Mouse (Mus musculus) liver, adult 2 months (tissue): Measurements from ENCODE around the gene Myh9. TPM values are rescaled to one million over a fixed set of nuclear protein-coding genes. Genes with fewer than 3 reads are reported as not detected.
A peak's percentile ranks its signal among the peaks of the same experiment; 100 is the strongest.

Experiments
- DNase-seq: peaks from one replicate; pipeline ENCODE4 v3.0.0-alpha.2; 2011; ENCODE audit warnings: low read depth, low spot score; ENCODE audit errors: extremely low read depth
- H3K27ac ChIP-seq: fragments of 200-500 bp; replicated peaks from 2 replicates; pipeline ENCODE4 v1.5.1; 2012; ENCODE audit warnings: low read depth, mild to moderate bottlenecking, control low read depth, inconsistent platforms, low read length; ENCODE audit not compliant: insufficient read depth
- H3K27me3 ChIP-seq: fragments of 200-500 bp; 2 replicates; pipeline ENCODE4 v1.6.1; 2012; ENCODE audit warnings: mild to moderate bottlenecking, moderate library complexity, low read length, inconsistent platforms; ENCODE audit not compliant: control insufficient read depth, insufficient read depth
- H3K36me3 ChIP-seq: fragments of 200-500 bp; 2 replicates; pipeline ENCODE4 v1.6.1; 2012; ENCODE audit warnings: low read length, inconsistent platforms; ENCODE audit not compliant: control insufficient read depth, insufficient read depth
- H3K4me1 ChIP-seq: fragments of 200-500 bp; 2 replicates; pipeline ENCODE4 v1.6.1; 2011; ENCODE audit warnings: low read length; ENCODE audit not compliant: control insufficient read depth, insufficient read depth
- H3K4me3 ChIP-seq: fragments of 200-500 bp; 2 replicates; pipeline ENCODE4 v1.5.1; 2011; ENCODE audit warnings: low read depth, mild to moderate bottlenecking, control low read depth, low read length, moderate library complexity; ENCODE audit not compliant: insufficient read depth
- H3K79me2 ChIP-seq: fragments of 200-500 bp; 2 replicates; pipeline ENCODE4 v1.6.1; 2012; ENCODE audit warnings: inconsistent platforms, mild to moderate bottlenecking, low read length, moderate library complexity; ENCODE audit not compliant: control insufficient read depth, insufficient read depth
- H3K9ac ChIP-seq: fragments of 200-500 bp; 2 replicates; pipeline ENCODE4 v1.6.1; 2012; ENCODE audit warnings: low read depth, mild to moderate bottlenecking, control low read depth, inconsistent platforms, low read length
- CTCF ChIP-seq: fragments of 200-500 bp; IDR thresholded peaks from 2 replicates; pipeline ENCODE4 v1.5.1; 2011; ENCODE audit warnings: low read depth, low read length, control low read depth
- POLR2A ChIP-seq: fragments of 200-500 bp; IDR thresholded peaks from 2 replicates; pipeline ENCODE4 v1.6.1; 2011; ENCODE audit warnings: low read length, control low read depth; ENCODE audit not compliant: insufficient read depth; ENCODE audit errors: extremely low read depth
- WGBS: fragments of 180-500 bp; shearing (Covaris S2); methylation state at CpG from one replicate; pipeline ENCODE4 v1.1.7; 2018; 5-methylcytosine and 5-hydroxymethylcytosine counted together
- polyA plus RNA-seq: library from polyadenylated mRNA; depleted of rRNA; stranded (reverse); fragments of >200 nt; gene quantifications from 2 replicates; pipeline ENCODE4 v1.2.3, GENCODE M21; 2012
- total RNA-seq: library from RNA; depleted of rRNA; stranded (reverse); fragments of >200 nt; gene quantifications from 2 replicates; pipeline ENCODE4 v1.2.3, GENCODE M21; 2014

Gene Myh9
- total and polyA plus RNA-seq, 2 experiments = 24.1 to 54.4 TPM

GRCm38 (mm10) chr15:77784039-77784824, 57.7 kb downstream of the Myh9 start:
- DNase-seq = no peak
- no peak overlapping the region for H3K9ac ChIP-seq
- H3K27me3 ChIP-seq = no peaks in the 10 kb centered on the region
- H3K27ac ChIP-seq = no peak overlapping the region
- H3K4me1 ChIP-seq = no peaks in the 10 kb centered on the region
- H3K36me3 ChIP-seq = peaks cover 64% of the 10 kb centered on the region
- WGBS = 82% methylated on average over 22 of the region's 22 CpGs
- TF ChIP-seq CTCF = no peak
- no peak for TF ChIP-seq POLR2A
- H3K4me3 ChIP-seq = no peak overlapping the region
- peaks cover 5% of the 10 kb centered on the region; the same call in 1 of the 2 replicates for H3K79me2 ChIP-seq

GRCm38 (mm10) chr15:77782449-77783014, 59.4 kb downstream of the Myh9 start:
- Histone ChIP-seq H3K36me3 (peaks cover 68% of the 10 kb centered on the region), H3K27ac (no peak overlapping the region), H3K9ac (no peak overlapping the region), H3K4me3 (no peak overlapping the region), H3K79me2 (peaks cover 5% of the 10 kb centered on the region; the same call in 1 of the 2 replicates), H3K27me3 (no peaks in the 10 kb centered on the region), H3K4me1 (no peaks in the 10 kb centered on the region)
- DNase-seq = peak; percentile 37
- TF ChIP-seq CTCF (peak; percentile 54), POLR2A (no peak)
- WGBS = 77% methylated on average over 11 of the region's 11 CpGs

DNA sequence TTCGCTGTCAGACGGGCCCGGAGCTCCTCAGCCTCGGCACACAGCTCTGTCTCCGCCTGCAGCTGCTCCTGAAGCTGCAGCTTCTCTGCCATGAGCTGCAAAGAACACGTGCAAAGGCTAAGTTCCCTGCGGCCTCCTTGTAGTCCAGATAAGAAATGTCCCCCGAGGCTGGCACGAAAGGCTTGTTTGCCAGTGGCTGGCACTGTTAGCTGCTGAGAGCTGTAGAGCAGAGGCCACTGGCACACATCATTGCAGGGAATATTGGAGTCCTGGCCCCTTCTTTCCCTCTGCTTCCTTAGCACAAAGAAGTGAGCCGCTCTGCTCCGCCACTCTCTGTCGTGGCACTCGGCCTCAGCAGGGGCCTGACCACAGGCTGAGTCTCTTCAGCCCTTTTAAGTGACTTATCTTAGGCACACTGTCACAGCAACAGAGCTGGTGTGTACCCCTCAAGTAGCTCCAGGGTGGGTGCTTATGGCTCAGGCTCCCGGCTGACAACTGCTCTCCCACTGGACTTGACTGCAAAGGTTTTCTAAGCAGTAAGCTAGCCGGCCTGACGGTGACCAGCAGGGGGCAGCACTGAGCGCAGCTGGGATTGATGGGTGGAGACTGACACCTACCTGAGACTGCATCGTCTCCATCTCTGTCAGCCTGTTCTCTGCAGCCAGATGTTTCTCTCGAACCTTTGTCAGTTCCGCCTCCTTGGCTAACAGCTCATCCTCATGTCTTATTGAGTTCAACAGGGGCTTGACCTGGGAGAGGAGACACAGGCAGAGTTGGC, 66.6 kb downstream of the Myh9 start:
- Histone ChIP-seq H3K27me3 (no peaks in the 10 kb centered on the region), H3K4me3 (no peak overlapping the region), H3K4me1 (no peaks in the 10 kb centered on the region; the same call in 1 of the 2 replicates), H3K9ac (no peak overlapping the region), H3K27ac (no peak overlapping the region), H3K79me2 (no peaks in the 10 kb centered on the region), H3K36me3 (peaks cover 54% of the 10 kb centered on the region)
- peak; percentile 98 for TF ChIP-seq CTCF
- TF ChIP-seq POLR2A = no peak
- DNase-seq = peak; percentile 48
- WGBS = 72% methylated on average over 20 of the region's 20 CpGs

DNA sequence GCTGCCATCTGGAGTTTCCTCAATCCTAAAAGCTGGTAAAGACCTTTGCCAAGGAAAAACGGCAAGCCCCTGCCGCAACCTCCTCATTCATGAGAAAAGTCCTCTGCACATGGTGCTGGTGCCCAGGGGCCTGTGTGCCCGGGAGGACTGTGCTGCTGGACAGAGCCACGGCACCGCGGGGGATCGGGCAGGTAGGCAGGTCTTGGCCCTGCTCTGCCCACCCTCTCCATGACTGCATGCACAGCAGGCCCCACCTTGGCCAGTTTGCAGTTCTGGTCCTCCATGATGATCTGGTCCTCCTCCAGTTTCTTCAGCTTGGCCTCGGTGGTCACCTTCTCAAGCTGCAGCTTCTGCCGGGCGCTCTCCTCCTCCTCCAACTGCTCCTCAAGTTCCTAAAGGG, 67.7 kb downstream of the Myh9 start:
- no peak overlapping the region for H3K27ac ChIP-seq
- no peak overlapping the region for H3K4me3 ChIP-seq

DNA sequence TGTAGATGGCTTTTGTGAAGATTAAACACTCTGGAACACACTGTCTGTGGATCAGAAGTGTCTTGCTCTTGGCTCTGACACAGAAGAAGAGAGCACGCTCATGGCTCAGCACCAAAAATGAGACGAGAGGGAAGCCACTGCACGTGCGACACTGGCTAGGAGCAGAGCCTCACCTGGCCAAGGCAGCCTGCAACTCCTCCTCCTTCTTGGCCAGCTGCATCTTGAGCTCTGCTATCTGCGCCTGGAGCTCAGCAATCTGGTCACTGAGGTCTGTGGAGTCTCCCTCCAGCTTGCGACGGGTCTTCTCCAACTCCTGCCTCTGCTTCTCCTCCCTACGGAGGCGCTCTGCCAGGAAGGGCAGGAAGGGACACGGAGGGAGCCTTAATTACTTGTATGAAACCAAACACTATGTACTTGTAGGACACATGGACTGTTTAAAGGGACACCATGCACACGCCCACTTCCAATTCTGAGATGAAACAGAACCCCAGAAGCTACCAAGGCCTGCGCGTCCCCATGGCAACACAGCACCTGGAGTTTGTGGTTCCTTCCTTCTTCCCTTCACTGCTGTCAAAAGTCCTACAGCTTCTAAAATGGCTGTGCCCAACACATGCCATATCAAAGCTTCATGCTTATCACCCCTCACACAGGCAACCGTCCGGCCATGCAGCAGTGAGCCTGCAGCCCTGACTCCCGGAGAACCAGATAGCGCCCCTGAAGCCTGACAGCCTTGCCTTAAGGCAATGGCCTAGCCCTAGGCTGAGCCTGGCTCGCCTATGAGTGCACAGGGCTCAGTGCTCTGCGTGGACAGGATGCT, 68.7 kb downstream of the Myh9 start:
- Histone ChIP-seq H3K4me3 (no peak overlapping the region), H3K4me1 (no peaks in the 10 kb centered on the region; the same call in 1 of the 2 replicates), H3K79me2 (no peaks in the 10 kb centered on the region), H3K9ac (no peak overlapping the region), H3K27me3 (no peaks in the 10 kb centered on the region), H3K27ac (no peak overlapping the region), H3K36me3 (peaks cover 62% of the 10 kb centered on the region)
- TF ChIP-seq CTCF (no peak), POLR2A (no peak)
- peak; percentile 27 for DNase-seq
- 86% methylated on average over 19 of the region's 19 CpGs for WGBS

More for the DNA sequence above, 67.7 kb downstream of the Myh9 start:
- TF ChIP-seq POLR2A = no peak
- TF ChIP-seq CTCF = no peak
- no peaks in the 10 kb centered on the region; the same call in 1 of the 2 replicates for H3K4me1 ChIP-seq
- no peak for DNase-seq
- H3K27me3 ChIP-seq = no peaks in the 10 kb centered on the region
- H3K36me3 ChIP-seq = peaks cover 60% of the 10 kb centered on the region
- H3K9ac ChIP-seq = no peak overlapping the region
- no peaks in the 10 kb centered on the region for H3K79me2 ChIP-seq
- WGBS = 95% methylated on average over 10 of the region's 10 CpGs
